Mouse (Mus musculus): ENCODE results near the gene Chst2.

DNA sequence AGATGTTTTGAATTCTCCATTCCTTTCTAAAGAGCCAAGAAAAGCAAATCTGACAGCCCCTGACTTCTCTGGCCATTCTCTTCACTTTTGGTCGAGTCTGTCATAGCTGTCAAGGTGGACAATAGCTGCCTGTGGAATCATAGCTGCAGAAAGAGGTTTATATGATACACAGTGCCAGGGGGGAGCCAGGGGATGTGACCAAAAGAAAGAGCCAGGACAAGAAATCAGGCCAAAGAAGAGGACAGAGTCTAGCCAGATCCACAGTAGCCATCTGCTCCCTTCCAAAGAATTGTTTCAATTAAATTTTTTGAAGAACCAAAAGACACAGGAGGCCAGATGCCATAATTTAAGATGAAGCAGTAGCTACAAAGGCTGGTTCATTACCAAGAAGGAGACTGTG is 30.6 kb downstream of the Chst2 start:
- TF ChIP-seq CTCF (IDR thresholded peaks at IDR 0.05; ENCODE audit: low read depth) = no peak
- TF ChIP-seq EP300 (IDR thresholded peaks at IDR 0.05; ENCODE audit: low read depth) = no peak

Measured in liver, embryonic 14.5 days (tissue).